Mouse (Mus musculus) ES-E14 (cell line): ENCODE results near the gene Xlr.

Experiments used
- CHD2 ChIP-seq: IDR thresholded peaks from 2 replicates; pipeline ENCODE4 v1.6.1; 2014; ENCODE audit warnings: mild to moderate bottlenecking, low read depth, low read length, inconsistent platforms
- HCFC1 ChIP-seq: IDR thresholded peaks from 2 replicates; pipeline ENCODE4 v1.6.1; 2012; ENCODE audit warnings: low read length, inconsistent platforms, borderline replicate concordance; ENCODE audit not compliant: insufficient read depth
- MAFK ChIP-seq: IDR thresholded peaks from 2 replicates; pipeline ENCODE4 v1.6.1; 2014; ENCODE audit warnings: mild to moderate bottlenecking, low read depth, low read length, inconsistent platforms; ENCODE audit not compliant: insufficient read depth
- ZC3H11A ChIP-seq: IDR thresholded peaks from 2 replicates; pipeline ENCODE4 v1.6.1; 2012; ENCODE audit warnings: low read depth, mild to moderate bottlenecking, inconsistent platforms, low read length, borderline replicate concordance

GRCm38 (mm10) chrX:53757736-53758135 lies 39.8 kb downstream of the Xlr start, which contains the start of gene 1700013H16Rik:
- no peak for TF ChIP-seq ZC3H11A
- TF ChIP-seq HCFC1, result no peak
- no peak for TF ChIP-seq CHD2
- no peak for TF ChIP-seq MAFK
